Mouse (Mus musculus) cerebellum, adult 2 months (tissue): ENCODE measurements around the gene C2cd4c.

Source experiments
- CTCF ChIP-seq: fragments of 200-500 bp; IDR thresholded peaks from 2 replicates; pipeline ENCODE4 v1.5.1; 2011; ENCODE audit warnings: low read depth, mild to moderate bottlenecking, control low read depth, low read length, moderate library complexity, borderline replicate concordance; ENCODE audit not compliant: insufficient read depth
- POLR2A ChIP-seq: fragments of 200-500 bp; IDR thresholded peaks from 2 replicates; pipeline ENCODE4 v1.6.1; 2011; ENCODE audit warnings: low read length, control low read depth, borderline replicate concordance; ENCODE audit not compliant: insufficient read depth

- TF ChIP-seq POLR2A (no peak), CTCF (no peak)
Measured at GRCm38 (mm10) chr10:79578276-79578675, 35.5 kb downstream of the C2cd4c start.
